Mouse (Mus musculus) liver, adult 10 weeks (tissue): ENCODE results near the gene Ngly1. TPM values are rescaled to one million over a fixed set of nuclear protein-coding genes. Genes with fewer than 3 reads are reported as not detected.

Experiments
- polyA plus RNA-seq: library from polyadenylated mRNA; stranded (reverse); fragments of 350-450 nt; fragmentation: Illumina TruSeq; extraction: RNeasy Lipid Tissue Mini Kit (QIAGEN cat#74804); gene quantifications from one replicate; pipeline ENCODE4 v1.2.3, GENCODE M21; 2014; ENCODE audit warnings: low read depth, low replicate concordance

Gene Ngly1
- 67.5 TPM for polyA plus RNA-seq

GRCm38 (mm10) chr14:16249171-16249874 is at the start of gene Ngly1, which contains the start of gene Oxsm:
TSS of gene Ngly1 (plus strand) at chr14:16249280.
TSS of gene Oxsm (minus strand) at chr14:16249808.

Other genes with a start within 250 kb of the Ngly1 start
- 39.7 TPM for gene Oxsm, start 528 bp downstream of the Ngly1 start, polyA plus RNA-seq
- 67.8 TPM for gene Top2b, start 115.9 kb downstream of the Ngly1 start, polyA plus RNA-seq